Comparison of ENCODE assay signal across 24 mouse cellular contexts in genomic region chr13:30578806-30579205, GRCm38 (mm10). TPM values are rescaled to one million over a fixed set of nuclear protein-coding genes. Genes with fewer than 3 reads are reported as not detected.
A peak's percentile ranks its signal among the peaks of the same experiment; 100 is the strongest.
DNase-seq lines count a peak whose midpoint lies in the region; ATAC-seq and TF ChIP-seq lines count a peak whose summit lies in the region.
"Had no signal": no experiment of that assay in that cellular context is flagged by ENCODE, and none has a peak within 500 bp of the region (broad histone marks: within the 10 kb centered on the region; RNA-seq: fewer than 3 reads in every experiment).

No protein-coding gene starts in this region.

- H3K4me3 ChIP-seq in kidney, adult 2 months (ENCODE audit: insufficient read depth, low read depth, low read length) = no peak overlapping the region
- H3K4me3 ChIP-seq: embryonic facial prominence, embryonic 13.5 days; embryonic facial prominence, embryonic 15.5 days; erythroblast, embryonic 14.5 days; forebrain, embryonic 13.5 days; forebrain, embryonic 15.5 days had no signal

- TF ChIP-seq POLR2A in kidney, adult 2 months (IDR thresholded peaks at IDR 0.05; ENCODE audit: low read depth, low read length) = no peak

- DNase-seq in CD4-positive helper T cell, adult 2 months (ENCODE audit: low read depth, low spot score) = peak; percentile 15
- DNase-seq in gonadal fat pad, adult 2 months (ENCODE audit: low read depth) = peak; percentile 64
- no peak for DNase-seq in heart, postnatal 10 days
- no peak for DNase-seq in kidney, adult 2 months
- DNase-seq in kidney, adult 18-20 months = no peak
- no peak for DNase-seq in T-cell, adult 2 months (ENCODE audit: low spot score)
- DNase-seq: adrenal gland, adult 8-10 months; adrenal gland, postnatal 14 days; adrenal gland, postnatal 36 days; B cell, adult 2 months; cerebellum, adult 11-12 months; cerebellum, adult 2 months; cerebellum, adult 9-10 months; cerebellum, postnatal 10 days; cerebellum, postnatal 25 days; embryo, embryonic 11 days; forebrain, postnatal 0 days had no signal

- TF ChIP-seq CTCF in kidney, adult 2 months (conservative IDR thresholded peaks at IDR 0.05; ENCODE audit: insufficient read depth, insufficient read length, low read depth, low read length) = no peak

- ATAC-seq in megakaryocyte progenitor cell, adult 5-6 weeks (replicated peaks; ENCODE audit: poor library complexity) = peak; percentile 49
- ATAC-seq: activated CD4-positive, CD25-positive, alpha-beta regulatory T cell, adult 4 months; forebrain, embryonic 13.5 days; forebrain, embryonic 15.5 days; forebrain, postnatal 0 days had no signal

- H3K27ac ChIP-seq in kidney, adult 2 months (ENCODE audit: insufficient read depth, low read depth, low read length) = no peak overlapping the region
- H3K27ac ChIP-seq: embryonic facial prominence, embryonic 13.5 days; embryonic facial prominence, embryonic 15.5 days; forebrain, embryonic 13.5 days; forebrain, embryonic 15.5 days had no signal

- H3K4me1 ChIP-seq in kidney, adult 2 months (ENCODE audit: control insufficient read depth, insufficient read depth, low read length) = no peaks in the 10 kb centered on the region
- H3K4me1 ChIP-seq: embryonic facial prominence, embryonic 13.5 days; embryonic facial prominence, embryonic 15.5 days; forebrain, embryonic 13.5 days; forebrain, embryonic 15.5 days had no signal

- no peaks in the 10 kb centered on the region for H3K27me3 ChIP-seq in kidney, adult 2 months (replicated peaks; ENCODE audit: control insufficient read depth, insufficient read depth, low read length)
- H3K27me3 ChIP-seq: embryonic facial prominence, embryonic 13.5 days; embryonic facial prominence, embryonic 15.5 days; forebrain, embryonic 13.5 days; forebrain, embryonic 15.5 days had no signal

- intact Hi-C loops in heart, postnatal 10 days (cut with DNase I) = no loop called here

- H3K36me3 ChIP-seq in kidney, adult 2 months (ENCODE audit: control insufficient read depth, insufficient read depth, low read length) = no peaks in the 10 kb centered on the region
- H3K36me3 ChIP-seq: embryonic facial prominence, embryonic 13.5 days; embryonic facial prominence, embryonic 15.5 days; forebrain, embryonic 15.5 days had no signal

- WGBS in kidney, adult 2 months = 73% methylated on average over 2 of the region's 2 CpGs

RNA-seq across cellular contexts. Expression of gene Uqcrfs1, which starts 33.6 kb away (rescaled TPM):
- 123 and 126 TPM in 2 replicates for polyA plus RNA-seq in gonadal fat pad, adult 2 months (2012; rRNA removed)
- total RNA-seq in megakaryocyte progenitor cell, adult 5-6 weeks (2015) = 196 and 211 TPM in 2 replicates
- total RNA-seq in megakaryocyte progenitor cell, adult 5-6 weeks (2017) = 112 and 114 TPM in 2 replicates
- 100 to 1,000 TPM; 880 to 896 TPM for total RNA-seq in heart, postnatal 10 days (2021)
- polyA plus RNA-seq in kidney, adult 2 months (2012; rRNA removed) = 441 and 479 TPM in 2 replicates

Comparison
In these comparisons a context has a peak if more than half of its experiments do, and no peak if none do; other contexts are left out.
1. DNase-seq: peak in CD4-positive helper T cell, adult 2 months (single experiment) and gonadal fat pad, adult 2 months (single experiment); none in heart, postnatal 10 days (0 of 2), kidney, adult 2 months (single experiment), kidney, adult 18-20 months (single experiment) and T-cell, adult 2 months (single experiment).
2. RNA of gene Uqcrfs1, which starts 33.6 kb away (total RNA-seq): 880 to 896 TPM in heart, postnatal 10 days; 112 to 211 TPM in megakaryocyte progenitor cell, adult 5-6 weeks; every median in the first group is over 4 times any median in the second.